Mouse (Mus musculus): Measurements from ENCODE around the gene BC049352. TPM values are rescaled to one million over a fixed set of nuclear protein-coding genes. Genes with fewer than 3 reads are reported as not detected.

BC049352 gene
- total RNA-seq, 2 experiments from 2014 or later, result 0.63 to 0.75 TPM

- intact Hi-C loops (cut with DNase I), result loop anchor here (2.0 kb wide), 1 partner anchor 167 kb away; no protein-coding TSS in a partner anchor
- TF ChIP-seq CTCF (IDR thresholded peaks at IDR 0.05), result peak; percentile 96
- Histone ChIP-seq H3K27ac (no peak overlapping the region), H3K4me3 (no peak overlapping the region)
- DNase-seq (ENCODE audit: extremely low spot score in 1 of 2, low spot score in 2 of 2), result peak; percentile 89 to 96
Measured at GRCm38 (mm10) chr9:45221567-45221966, 39.8 kb downstream of the BC049352 start.

- intact Hi-C loops (cut with DNase I), result no loop called here
- no peak for TF ChIP-seq CTCF (IDR thresholded peaks at IDR 0.05)
- no peak overlapping the region for H3K27ac ChIP-seq
- no peak for DNase-seq (ENCODE audit: extremely low spot score in 1 of 2, low spot score in 2 of 2)
- H3K4me3 ChIP-seq, result no peak overlapping the region
Measured at GRCm38 (mm10) chr9:45229359-45229758, 47.6 kb downstream of the BC049352 start.

GRCm38 (mm10) chr9:45235668-45236227 is 53.9 kb downstream of the BC049352 start:
- Histone ChIP-seq H3K4me3 (no peak overlapping the region), H3K27ac (no peak overlapping the region)
- no peak for TF ChIP-seq CTCF (IDR thresholded peaks at IDR 0.05)
- no peak for DNase-seq (ENCODE audit: extremely low spot score in 1 of 2, low spot score in 2 of 2)
- intact Hi-C loops (cut with DNase I), result no loop called here

GRCm38 (mm10) chr9:45236744-45237143 is 54.9 kb downstream of the BC049352 start:
- no peak for DNase-seq (ENCODE audit: extremely low spot score in 1 of 2, low spot score in 2 of 2)
- TF ChIP-seq CTCF (IDR thresholded peaks at IDR 0.05), result no peak
- Histone ChIP-seq H3K4me3 (no peak overlapping the region), H3K27ac (no peak overlapping the region)
- intact Hi-C loops (cut with DNase I), result no loop called here

GRCm38 (mm10) chr9:45241397-45241796 is 59.6 kb downstream of the BC049352 start:
- Histone ChIP-seq H3K4me3 (no peak overlapping the region), H3K27ac (no peak overlapping the region)
- DNase-seq (ENCODE audit: extremely low spot score in 1 of 2, low spot score in 2 of 2), result no peak
- no peak for TF ChIP-seq CTCF (IDR thresholded peaks at IDR 0.05)
- intact Hi-C loops (cut with DNase I), result no loop called here

- no peak overlapping the region for H3K4me3 ChIP-seq
- no peak overlapping the region for H3K27ac ChIP-seq
- TF ChIP-seq CTCF (IDR thresholded peaks at IDR 0.05), result no peak
- intact Hi-C loops (cut with DNase I), result no loop called here
- DNase-seq (ENCODE audit: extremely low spot score in 1 of 2, low spot score in 2 of 2), result no peak
Measured at GRCm38 (mm10) chr9:45245432-45245831, 63.6 kb downstream of the BC049352 start.

- TF ChIP-seq CTCF (IDR thresholded peaks at IDR 0.05), result no peak
- intact Hi-C loops (cut with DNase I), result no loop called here
- no peak for DNase-seq (ENCODE audit: extremely low spot score in 1 of 2, low spot score in 2 of 2)
- no peak overlapping the region for H3K27ac ChIP-seq
- no peak overlapping the region for H3K4me3 ChIP-seq
Measured at GRCm38 (mm10) chr9:45246060-45246459, 64.3 kb downstream of the BC049352 start.

GRCm38 (mm10) chr9:45247536-45247935 is 65.7 kb downstream of the BC049352 start:
- H3K27ac ChIP-seq, result no peak overlapping the region
- H3K4me3 ChIP-seq, result no peak overlapping the region
- intact Hi-C loops (cut with DNase I), result no loop called here
- TF ChIP-seq CTCF (IDR thresholded peaks at IDR 0.05), result no peak
- DNase-seq (ENCODE audit: extremely low spot score in 1 of 2, low spot score in 2 of 2), result no peak

GRCm38 (mm10) chr9:45250306-45250705 is 68.5 kb downstream of the BC049352 start:
- TF ChIP-seq CTCF (IDR thresholded peaks at IDR 0.05), result no peak
- no peak for DNase-seq (ENCODE audit: extremely low spot score in 1 of 2, low spot score in 2 of 2)
- no peak overlapping the region for H3K27ac ChIP-seq
- no peak overlapping the region for H3K4me3 ChIP-seq
- intact Hi-C loops (cut with DNase I), result no loop called here

- no peak for DNase-seq (ENCODE audit: extremely low spot score in 1 of 2, low spot score in 2 of 2)
- no peak for TF ChIP-seq CTCF (IDR thresholded peaks at IDR 0.05)
- no peak overlapping the region for H3K4me3 ChIP-seq
- no peak overlapping the region for H3K27ac ChIP-seq
- intact Hi-C loops (cut with DNase I), result no loop called here
Measured at GRCm38 (mm10) chr9:45251281-45251680, 69.5 kb downstream of the BC049352 start.

- H3K4me3 ChIP-seq, result no peak overlapping the region
- H3K27ac ChIP-seq, result no peak overlapping the region
- DNase-seq (ENCODE audit: extremely low spot score in 1 of 2, low spot score in 2 of 2), result no peak
- TF ChIP-seq CTCF (IDR thresholded peaks at IDR 0.05), result no peak
- intact Hi-C loops (cut with DNase I), result no loop called here
Measured at GRCm38 (mm10) chr9:45251990-45252389, 70.2 kb downstream of the BC049352 start.

- intact Hi-C loops (cut with DNase I), result no loop called here
- TF ChIP-seq CTCF (IDR thresholded peaks at IDR 0.05), result no peak
- Histone ChIP-seq H3K4me3 (no peak overlapping the region), H3K27ac (no peak overlapping the region)
- no peak for DNase-seq (ENCODE audit: extremely low spot score in 1 of 2, low spot score in 2 of 2)
Measured at GRCm38 (mm10) chr9:45252395-45252794, 70.6 kb downstream of the BC049352 start.

GRCm38 (mm10) chr9:45254021-45254420 is 72.2 kb downstream of the BC049352 start:
- no peak overlapping the region for H3K4me3 ChIP-seq
- DNase-seq (ENCODE audit: extremely low spot score in 1 of 2, low spot score in 2 of 2), result no peak
- intact Hi-C loops (cut with DNase I), result no loop called here
- H3K27ac ChIP-seq, result no peak overlapping the region
- no peak for TF ChIP-seq CTCF (IDR thresholded peaks at IDR 0.05)
